Mouse (Mus musculus): ENCODE measurements around the gene Rgs21. TPM values are rescaled to one million over a fixed set of nuclear protein-coding genes. Genes with fewer than 3 reads are reported as not detected.

Rgs21 gene
- not detected in 2 replicates for polyA plus RNA-seq (2015; fragmentation: Nextera tagmentation; extraction: Ambion mirVana)

GRCm38 (mm10) chr1:144567567-144567966 is at the start of gene Rgs21:
Rgs21 (minus strand) TSS chr1:144567667.
- no peaks in the 10 kb centered on the region for H3K9me3 ChIP-seq (replicated peaks; ENCODE audit: control insufficient read depth, low read length)
- H3K36me3 ChIP-seq (ENCODE audit: control insufficient read depth, insufficient read depth) = no peaks in the 10 kb centered on the region
- no peaks in the 10 kb centered on the region for H3K4me1 ChIP-seq (ENCODE audit: control insufficient read depth, low read depth, low read length)
- no peak within 1 kb of the TSS for H3K4me3 ChIP-seq (ENCODE audit: low read depth, low read length)
- no peak within 1 kb of the TSS for H3K4me2 ChIP-seq (ENCODE audit: low read depth, low read length)
- H3K27ac ChIP-seq (ENCODE audit: low read length) = no peak within 1 kb of the TSS
- 44% methylated on average over 3 of the region's 3 CpGs for WGBS (ENCODE audit: insufficient replicate concordance)
- ATAC-seq (ENCODE audit: low read depth) = no peak
- H3K27me3 ChIP-seq (ENCODE audit: control insufficient read depth, insufficient read depth, low read depth, low read length) = no peaks in the 10 kb centered on the region
- no peak within 1 kb of the TSS for H3K9ac ChIP-seq (ENCODE audit: low read depth, low read length)

- Histone ChIP-seq H3K4me3 (ENCODE audit: low read depth, low read length) (no peak overlapping the region), H3K36me3 (ENCODE audit: control insufficient read depth, insufficient read depth) (no peaks in the 10 kb centered on the region), H3K9ac (ENCODE audit: low read depth, low read length) (no peak overlapping the region), H3K9me3 (replicated peaks; ENCODE audit: control insufficient read depth, low read length) (no peaks in the 10 kb centered on the region), H3K27ac (ENCODE audit: low read length) (no peak overlapping the region), H3K27me3 (ENCODE audit: control insufficient read depth, insufficient read depth, low read depth, low read length) (no peaks in the 10 kb centered on the region), H3K4me1 (ENCODE audit: control insufficient read depth, low read depth, low read length) (no peaks in the 10 kb centered on the region), H3K4me2 (ENCODE audit: low read depth, low read length) (no peak overlapping the region)
- no peak for ATAC-seq (ENCODE audit: low read depth)
- 76% methylated on average over 1 of the region's 1 CpGs for WGBS (ENCODE audit: insufficient replicate concordance)
Measured at GRCm38 (mm10) chr1:144604071-144604470, 36.6 kb upstream of the Rgs21 start.

- Histone ChIP-seq H3K27me3 (ENCODE audit: control insufficient read depth, insufficient read depth, low read depth, low read length) (no peaks in the 10 kb centered on the region), H3K9ac (ENCODE audit: low read depth, low read length) (no peak overlapping the region), H3K4me2 (ENCODE audit: low read depth, low read length) (no peak overlapping the region), H3K27ac (ENCODE audit: low read length) (no peak overlapping the region), H3K4me1 (ENCODE audit: control insufficient read depth, low read depth, low read length) (no peaks in the 10 kb centered on the region), H3K36me3 (ENCODE audit: control insufficient read depth, insufficient read depth) (no peaks in the 10 kb centered on the region), H3K4me3 (ENCODE audit: low read depth, low read length) (no peak overlapping the region), H3K9me3 (replicated peaks; ENCODE audit: control insufficient read depth, low read length) (no peaks in the 10 kb centered on the region)
- 67% methylated on average over 2 of the region's 2 CpGs for WGBS (ENCODE audit: insufficient replicate concordance)
- no peak for ATAC-seq (ENCODE audit: low read depth)
Measured at GRCm38 (mm10) chr1:144602987-144603386, 35.5 kb upstream of the Rgs21 start.

GRCm38 (mm10) chr1:144579321-144579720 is 11.9 kb upstream of the Rgs21 start:
- WGBS (ENCODE audit: insufficient replicate concordance) = 65% methylated on average over 1 of the region's 1 CpGs
- Histone ChIP-seq H3K27ac (ENCODE audit: low read length) (no peak overlapping the region), H3K9ac (ENCODE audit: low read depth, low read length) (no peak overlapping the region), H3K36me3 (ENCODE audit: control insufficient read depth, insufficient read depth) (no peaks in the 10 kb centered on the region), H3K9me3 (replicated peaks; ENCODE audit: control insufficient read depth, low read length) (no peaks in the 10 kb centered on the region), H3K4me3 (ENCODE audit: low read depth, low read length) (no peak overlapping the region), H3K27me3 (ENCODE audit: control insufficient read depth, insufficient read depth, low read depth, low read length) (no peaks in the 10 kb centered on the region), H3K4me1 (ENCODE audit: control insufficient read depth, low read depth, low read length) (no peaks in the 10 kb centered on the region), H3K4me2 (ENCODE audit: low read depth, low read length) (no peak overlapping the region)
- ATAC-seq (ENCODE audit: low read depth) = no peak

- no peak overlapping the region for H3K4me3 ChIP-seq (ENCODE audit: low read depth, low read length)
- H3K4me1 ChIP-seq (ENCODE audit: control insufficient read depth, low read depth, low read length) = no peaks in the 10 kb centered on the region
- no peak for ATAC-seq (ENCODE audit: low read depth)
- 66% methylated on average over 2 of the region's 2 CpGs for WGBS (ENCODE audit: insufficient replicate concordance)
- H3K4me2 ChIP-seq (ENCODE audit: low read depth, low read length) = no peak overlapping the region
- no peaks in the 10 kb centered on the region for H3K9me3 ChIP-seq (replicated peaks; ENCODE audit: control insufficient read depth, low read length)
- H3K27me3 ChIP-seq (ENCODE audit: control insufficient read depth, insufficient read depth, low read depth, low read length) = no peaks in the 10 kb centered on the region
- H3K27ac ChIP-seq (ENCODE audit: low read length) = no peak overlapping the region
- H3K9ac ChIP-seq (ENCODE audit: low read depth, low read length) = no peak overlapping the region
- H3K36me3 ChIP-seq (ENCODE audit: control insufficient read depth, insufficient read depth) = no peaks in the 10 kb centered on the region
Measured at GRCm38 (mm10) chr1:144572972-144573371, 5.5 kb upstream of the Rgs21 start.

- Histone ChIP-seq H3K9me3 (replicated peaks; ENCODE audit: control insufficient read depth, low read length) (no peaks in the 10 kb centered on the region), H3K9ac (ENCODE audit: low read depth, low read length) (no peak overlapping the region), H3K4me3 (ENCODE audit: low read depth, low read length) (no peak overlapping the region), H3K36me3 (ENCODE audit: control insufficient read depth, insufficient read depth) (no peaks in the 10 kb centered on the region), H3K27me3 (ENCODE audit: control insufficient read depth, insufficient read depth, low read depth, low read length) (no peaks in the 10 kb centered on the region), H3K27ac (ENCODE audit: low read length) (no peak overlapping the region), H3K4me1 (ENCODE audit: control insufficient read depth, low read depth, low read length) (no peaks in the 10 kb centered on the region), H3K4me2 (ENCODE audit: low read depth, low read length) (no peak overlapping the region)
- ATAC-seq (ENCODE audit: low read depth) = no peak
- WGBS (ENCODE audit: insufficient replicate concordance) = 79% methylated on average over 3 of the region's 3 CpGs
Measured at GRCm38 (mm10) chr1:144569905-144570304, 2.4 kb upstream of the Rgs21 start.

GRCm38 (mm10) chr1:144545142-144545541 is 22.3 kb downstream of the Rgs21 start:
- no peaks in the 10 kb centered on the region for H3K27me3 ChIP-seq (ENCODE audit: control insufficient read depth, insufficient read depth, low read depth, low read length)
- no peak overlapping the region for H3K4me2 ChIP-seq (ENCODE audit: low read depth, low read length)
- H3K36me3 ChIP-seq (ENCODE audit: control insufficient read depth, insufficient read depth) = no peaks in the 10 kb centered on the region
- no peak overlapping the region for H3K9ac ChIP-seq (ENCODE audit: low read depth, low read length)
- no peaks in the 10 kb centered on the region for H3K9me3 ChIP-seq (replicated peaks; ENCODE audit: control insufficient read depth, low read length)
- H3K4me1 ChIP-seq (ENCODE audit: control insufficient read depth, low read depth, low read length) = no peaks in the 10 kb centered on the region
- no peak for ATAC-seq (ENCODE audit: low read depth)
- no peak overlapping the region for H3K27ac ChIP-seq (ENCODE audit: low read length)
- H3K4me3 ChIP-seq (ENCODE audit: low read depth, low read length) = no peak overlapping the region
- WGBS (ENCODE audit: insufficient replicate concordance) = 55% methylated on average over 4 of the region's 4 CpGs

GRCm38 (mm10) chr1:144544497-144544961 is 22.9 kb downstream of the Rgs21 start:
- no peaks in the 10 kb centered on the region for H3K36me3 ChIP-seq (ENCODE audit: control insufficient read depth, insufficient read depth)
- H3K4me3 ChIP-seq (ENCODE audit: low read depth, low read length) = no peak overlapping the region
- no peaks in the 10 kb centered on the region for H3K27me3 ChIP-seq (ENCODE audit: control insufficient read depth, insufficient read depth, low read depth, low read length)
- no peaks in the 10 kb centered on the region for H3K9me3 ChIP-seq (replicated peaks; ENCODE audit: control insufficient read depth, low read length)
- no peak overlapping the region for H3K27ac ChIP-seq (ENCODE audit: low read length)
- ATAC-seq (ENCODE audit: low read depth) = no peak
- H3K4me1 ChIP-seq (ENCODE audit: control insufficient read depth, low read depth, low read length) = no peaks in the 10 kb centered on the region
- WGBS (ENCODE audit: insufficient replicate concordance) = 63% methylated on average over 6 of the region's 6 CpGs
- no peak overlapping the region for H3K4me2 ChIP-seq (ENCODE audit: low read depth, low read length)
- H3K9ac ChIP-seq (ENCODE audit: low read depth, low read length) = no peak overlapping the region

- Histone ChIP-seq H3K27me3 (ENCODE audit: control insufficient read depth, insufficient read depth, low read depth, low read length) (no peaks in the 10 kb centered on the region), H3K36me3 (ENCODE audit: control insufficient read depth, insufficient read depth) (no peaks in the 10 kb centered on the region), H3K4me2 (ENCODE audit: low read depth, low read length) (no peak overlapping the region), H3K27ac (ENCODE audit: low read length) (no peak overlapping the region), H3K9ac (ENCODE audit: low read depth, low read length) (no peak overlapping the region), H3K4me3 (ENCODE audit: low read depth, low read length) (no peak overlapping the region), H3K9me3 (replicated peaks; ENCODE audit: control insufficient read depth, low read length) (no peaks in the 10 kb centered on the region), H3K4me1 (ENCODE audit: control insufficient read depth, low read depth, low read length) (no peaks in the 10 kb centered on the region)
- WGBS (ENCODE audit: insufficient replicate concordance) = 55% methylated on average over 1 of the region's 1 CpGs
- no peak for ATAC-seq (ENCODE audit: low read depth)
Measured at GRCm38 (mm10) chr1:144531746-144532145, 35.7 kb downstream of the Rgs21 start.
